Mouse (Mus musculus): ENCODE data around the gene Sntb2. TPM values are rescaled to one million over a fixed set of nuclear protein-coding genes. Genes with fewer than 3 reads are reported as not detected.

Sntb2 gene
- polyA plus RNA-seq, 1 experiment from 2014 or later: 9.1 TPM

GRCm38 (mm10) chr8:107056973-107057369 lies 121.4 kb downstream of the Sntb2 start:
- TF ChIP-seq CTCF (IDR thresholded peaks at IDR 0.05; ENCODE audit: low read depth) (0 out of 2 replicates have a peak, but pooled peaks have one; percentile 22), EP300 (optimal IDR thresholded peaks at IDR 0.05) (no peak)
- no peak for DNase-seq (ENCODE audit: low spot score)
- WGBS: under 1% methylated on average over 33 of the region's 33 CpGs
- H3K27me3 ChIP-seq (ENCODE audit: control insufficient read depth, insufficient read depth, low read length): no peaks in the 10 kb centered on the region
- peak overlapping the region; percentile 90 for H3K4me2 ChIP-seq (replicated peaks; ENCODE audit: low read depth)
- peak; percentile 70 for ATAC-seq (ENCODE audit: low FRiP score, low TSS enrichment)
- peak overlapping the region; percentile 67 for H3K27ac ChIP-seq (replicated peaks)
- H3K9me3 ChIP-seq (ENCODE audit: control insufficient read depth, low read length): no peaks in the 10 kb centered on the region
- H3K36me3 ChIP-seq (ENCODE audit: control insufficient read depth, insufficient read depth, low read length): peaks cover 13% of the 10 kb centered on the region; the same call in 1 of the 2 replicates
- H3K4me1 ChIP-seq (replicated peaks; ENCODE audit: control insufficient read depth, insufficient read depth): 0 out of 2 replicates have a peak, but pooled peaks cover 2% of the 10 kb centered on the region
- peak overlapping the region; percentile 85 for H3K9ac ChIP-seq (ENCODE audit: low read length)
- peak overlapping the region; percentile 96 for H3K4me3 ChIP-seq (ENCODE audit: low read depth, low read length)

- Histone ChIP-seq H3K36me3 (ENCODE audit: control insufficient read depth, insufficient read depth, low read length) (peaks cover 4% of the 10 kb centered on the region; the same call in 1 of the 2 replicates), H3K27me3 (ENCODE audit: control insufficient read depth, insufficient read depth, low read length) (no peaks in the 10 kb centered on the region), H3K9ac (ENCODE audit: low read length) (no peak overlapping the region), H3K4me3 (ENCODE audit: low read depth, low read length) (no peak overlapping the region), H3K4me1 (replicated peaks; ENCODE audit: control insufficient read depth, insufficient read depth) (no peaks in the 10 kb centered on the region), H3K4me2 (replicated peaks; ENCODE audit: low read depth) (no peak overlapping the region), H3K9me3 (ENCODE audit: control insufficient read depth, low read length) (no peaks in the 10 kb centered on the region), H3K27ac (replicated peaks) (no peak overlapping the region)
- 45% methylated on average over 1 of the region's 1 CpGs for WGBS
- DNase-seq (ENCODE audit: low spot score) (no peak), ATAC-seq (ENCODE audit: low FRiP score, low TSS enrichment) (peak; percentile 61; the same call in 1 of the 2 replicates)
- TF ChIP-seq EP300 (optimal IDR thresholded peaks at IDR 0.05) (no peak), CTCF (IDR thresholded peaks at IDR 0.05; ENCODE audit: low read depth) (no peak)
Measured at GRCm38 (mm10) chr8:107062613-107063012, 127.1 kb downstream of the Sntb2 start.

GRCm38 (mm10) chr8:107065511-107066496 lies 130.3 kb downstream of the Sntb2 start, which contains the start of gene Tmed6:
Tmed6 (minus strand) TSS chr8:107065644.
- no peak for TF ChIP-seq EP300 (optimal IDR thresholded peaks at IDR 0.05)
- no peak for TF ChIP-seq CTCF (IDR thresholded peaks at IDR 0.05; ENCODE audit: low read depth)
- no peak within 1 kb of the TSS for H3K4me2 ChIP-seq (replicated peaks; ENCODE audit: low read depth)
- WGBS: 46% methylated on average over 17 of the region's 17 CpGs
- H3K9me3 ChIP-seq (ENCODE audit: control insufficient read depth, low read length): no peaks in the 10 kb centered on the region
- no peaks in the 10 kb centered on the region for H3K4me1 ChIP-seq (replicated peaks; ENCODE audit: control insufficient read depth, insufficient read depth)
- no peak within 1 kb of the TSS for H3K27ac ChIP-seq (replicated peaks)
- no peak within 1 kb of the TSS for H3K4me3 ChIP-seq (ENCODE audit: low read depth, low read length)
- no peaks in the 10 kb centered on the region for H3K27me3 ChIP-seq (ENCODE audit: control insufficient read depth, insufficient read depth, low read length)
- DNase-seq (ENCODE audit: low spot score) (peak; percentile 66), ATAC-seq (ENCODE audit: low FRiP score, low TSS enrichment) (peak; percentile 71)
- H3K9ac ChIP-seq (ENCODE audit: low read length): no peak within 1 kb of the TSS
- no peaks in the 10 kb centered on the region for H3K36me3 ChIP-seq (ENCODE audit: control insufficient read depth, insufficient read depth, low read length)

Other genes with a start within 250 kb of the Sntb2 start
- 0.28 and 0.40 TPM in 2 replicates for gene Has3, start 65.5 kb upstream of the Sntb2 start, polyA plus RNA-seq (2015; fragmentation: Nextera tagmentation; extraction: Ambion mirVana)
- gene Utp4, start 42.1 kb upstream of the Sntb2 start, polyA plus RNA-seq (2015; fragmentation: Nextera tagmentation; extraction: Ambion mirVana): 30.4 and 33.7 TPM in 2 replicates
- 41.0 and 41.4 TPM in 2 replicates for gene Vps4a, start 95.5 kb downstream of the Sntb2 start, polyA plus RNA-seq (2015; fragmentation: Nextera tagmentation; extraction: Ambion mirVana)
- gene Pdf, start 112.9 kb downstream of the Sntb2 start, polyA plus RNA-seq (2015; fragmentation: Nextera tagmentation; extraction: Ambion mirVana): 26.5 and 28.2 TPM in 2 replicates
- gene Cog8, start 120.9 kb downstream of the Sntb2 start, polyA plus RNA-seq (2015; fragmentation: Nextera tagmentation; extraction: Ambion mirVana): 22.2 and 24.1 TPM in 2 replicates
- gene Nip7, start 121.1 kb downstream of the Sntb2 start, polyA plus RNA-seq (2015; fragmentation: Nextera tagmentation; extraction: Ambion mirVana): 49.5 and 49.9 TPM in 2 replicates
- 79.6 and 81.7 TPM in 2 replicates for gene Tmed6, start 129.9 kb downstream of the Sntb2 start, polyA plus RNA-seq (2015; fragmentation: Nextera tagmentation; extraction: Ambion mirVana)
- 12.1 and 12.7 TPM in 2 replicates for gene Terf2, start 160.8 kb downstream of the Sntb2 start, polyA plus RNA-seq (2015; fragmentation: Nextera tagmentation; extraction: Ambion mirVana)
- 52.6 and 52.9 TPM in 2 replicates for gene Cyb5b, start 214.9 kb downstream of the Sntb2 start, polyA plus RNA-seq (2015; fragmentation: Nextera tagmentation; extraction: Ambion mirVana)